Mouse (Mus musculus) spleen, adult 2 months (tissue): Measurements from ENCODE around the gene Tmem47.

Experiments used
- CTCF ChIP-seq: fragments of 200-500 bp; IDR thresholded peaks from 2 replicates; pipeline ENCODE4 v1.5.1; 2011; ENCODE audit warnings: mild to moderate bottlenecking, inconsistent platforms; ENCODE audit not compliant: insufficient read depth, insufficient read length, insufficient replicate concordance; ENCODE audit errors: extremely low read depth
- POLR2A ChIP-seq: fragments of 200-500 bp; IDR thresholded peaks from 2 replicates; pipeline ENCODE4 v1.6.1; 2011; ENCODE audit warnings: low read depth, low read length, inconsistent platforms

GRCm38 (mm10) chrX:81147416-81147815, 76.9 kb downstream of the Tmem47 start:
- TF ChIP-seq CTCF (no peak), POLR2A (no peak)
